Mouse (Mus musculus) small intestine, adult 2 months (tissue): ENCODE data around the gene Sun1.

Experiments
- CTCF ChIP-seq: fragments of 200-500 bp; IDR thresholded peaks from 2 replicates; pipeline ENCODE4 v1.5.1; 2012; ENCODE audit warnings: low read depth, mild to moderate bottlenecking, control low read depth, inconsistent platforms, low read length, moderate library complexity, mixed read lengths; ENCODE audit not compliant: insufficient replicate concordance, insufficient read length; ENCODE audit errors: extremely low read depth
- POLR2A ChIP-seq: fragments of 200-500 bp; IDR thresholded peaks from 2 replicates; pipeline ENCODE4 v1.6.1; 2012; ENCODE audit warnings: low read depth, mild to moderate bottlenecking, control low read depth, inconsistent platforms, low read length, moderate library complexity

GRCm38 (mm10) chr5:139199995-139200769 lies at the start of gene Sun1:
- TF ChIP-seq POLR2A (peak; percentile 53), CTCF (no peak)
